Mouse (Mus musculus): ENCODE data around the gene Rnf126.
A peak's percentile ranks its signal among the peaks of the same experiment; 100 is the strongest.

Gene Rnf126

GRCm38 (mm10) chr10:79766508-79767325 is at the start of gene Rnf126:
Gene Rnf126 (minus strand): TSS chr10:79766952.
- DNase-seq, result peak; percentile 100

- DNase-seq, result no peak
Observed at GRCm38 (mm10) chr10:79815671-79816494, 49.1 kb upstream of the Rnf126 start.

- DNase-seq, result no peak
Observed at GRCm38 (mm10) chr10:79814271-79814842, 47.6 kb upstream of the Rnf126 start.

- peak; percentile 93 to 95 for DNase-seq
Observed at GRCm38 (mm10) chr10:79811736-79812637, 45.2 kb upstream of the Rnf126 start.

GRCm38 (mm10) chr10:79808728-79809127 is 42.0 kb upstream of the Rnf126 start:
- DNase-seq, result no peak

GRCm38 (mm10) chr10:79807826-79808225 is 41.1 kb upstream of the Rnf126 start:
- DNase-seq, result peak; percentile 73 to 81

GRCm38 (mm10) chr10:79806972-79807371 is 40.2 kb upstream of the Rnf126 start:
- peak in 1 of 2 experiments; percentile 49 for DNase-seq

- DNase-seq, result no peak
Observed at GRCm38 (mm10) chr10:79806331-79806730, 39.6 kb upstream of the Rnf126 start.

GRCm38 (mm10) chr10:79805636-79806035 is 38.9 kb upstream of the Rnf126 start:
- DNase-seq, result no peak

GRCm38 (mm10) chr10:79803716-79804323 is 37.1 kb upstream of the Rnf126 start:
- DNase-seq, result peak; percentile 73 to 83

GRCm38 (mm10) chr10:79802331-79802971 is 35.7 kb upstream of the Rnf126 start:
- DNase-seq, result peak in 1 of 2 experiments; percentile 61

- no peak for DNase-seq
Observed at GRCm38 (mm10) chr10:79801837-79802236, 35.1 kb upstream of the Rnf126 start.

- peak in 1 of 2 experiments; percentile 46 for DNase-seq
Observed at GRCm38 (mm10) chr10:79800508-79800907, 33.8 kb upstream of the Rnf126 start.

GRCm38 (mm10) chr10:79798289-79798928 is 31.7 kb upstream of the Rnf126 start:
- DNase-seq, result no peak

GRCm38 (mm10) chr10:79797326-79797725 is 30.6 kb upstream of the Rnf126 start:
- DNase-seq, result no peak

GRCm38 (mm10) chr10:79795905-79796304 is 29.2 kb upstream of the Rnf126 start:
- DNase-seq, result no peak

GRCm38 (mm10) chr10:79794491-79794931 is 27.8 kb upstream of the Rnf126 start:
- peak; percentile 62 to 67 for DNase-seq

GRCm38 (mm10) chr10:79793738-79794490 is 27.2 kb upstream of the Rnf126 start:
- peak in 1 of 2 experiments; percentile 64 for DNase-seq

GRCm38 (mm10) chr10:79793051-79793737 is 26.4 kb upstream of the Rnf126 start, which contains the start of gene Palm:
Gene Palm (plus strand): TSS chr10:79793572.
- DNase-seq, result peak; percentile 91 to 95

All from cerebellum, postnatal 25 days (tissue).